Mouse (Mus musculus): ENCODE data around the gene Rce1. TPM values are rescaled to one million over a fixed set of nuclear protein-coding genes. Genes with fewer than 3 reads are reported as not detected.
"Not testable (repeated sequence)": the region's sequence is repeated elsewhere in the genome, so short reads cannot be mapped to it uniquely, and the experiment has no call there.

The Rce1 gene
- total RNA-seq, 2 experiments from 2014 or later = 8.8 to 10.1 TPM

DNA sequence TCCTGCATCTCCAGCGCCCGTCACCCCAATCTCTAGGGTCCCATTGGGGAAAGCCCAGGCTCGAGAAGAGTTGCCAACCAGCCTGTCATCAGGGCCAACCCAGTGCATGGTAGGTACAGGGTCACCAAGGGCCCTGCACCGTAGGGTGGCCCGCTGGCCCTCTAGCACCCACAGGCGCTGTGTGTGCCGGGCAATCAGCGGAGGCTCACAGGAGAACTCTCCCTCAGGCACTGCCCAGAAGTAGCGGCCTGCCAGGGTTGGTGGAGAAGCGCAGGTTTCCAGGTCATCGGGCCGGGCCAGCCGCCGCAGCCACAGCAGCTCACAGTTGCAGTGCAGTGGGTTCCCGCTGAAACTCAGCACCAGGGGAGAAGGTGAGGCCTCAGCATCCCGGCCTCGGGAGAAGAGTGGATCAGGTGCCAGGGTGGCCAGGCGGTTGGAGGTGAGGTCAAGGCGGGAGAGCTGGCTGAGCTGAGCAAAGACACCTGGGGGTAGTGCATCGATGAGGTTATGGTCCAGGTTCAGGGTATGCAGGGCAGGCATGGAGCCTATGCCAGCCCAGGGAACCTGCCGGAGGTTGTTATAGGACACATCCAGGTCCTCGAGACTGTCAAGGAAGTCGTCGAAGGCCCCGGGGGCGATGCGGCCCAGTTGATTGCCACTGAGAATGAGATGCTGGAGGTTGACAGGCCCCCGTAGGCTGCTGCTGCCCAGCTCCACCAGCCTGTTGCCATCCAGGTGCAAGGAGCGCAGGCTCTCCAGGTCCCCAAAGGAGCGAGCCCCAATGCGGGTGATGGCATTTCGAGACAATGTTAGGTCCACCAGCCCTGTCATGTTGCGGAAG is 11.8 kb downstream of the Rce1 start:
- DNase-seq = no peak

DNA sequence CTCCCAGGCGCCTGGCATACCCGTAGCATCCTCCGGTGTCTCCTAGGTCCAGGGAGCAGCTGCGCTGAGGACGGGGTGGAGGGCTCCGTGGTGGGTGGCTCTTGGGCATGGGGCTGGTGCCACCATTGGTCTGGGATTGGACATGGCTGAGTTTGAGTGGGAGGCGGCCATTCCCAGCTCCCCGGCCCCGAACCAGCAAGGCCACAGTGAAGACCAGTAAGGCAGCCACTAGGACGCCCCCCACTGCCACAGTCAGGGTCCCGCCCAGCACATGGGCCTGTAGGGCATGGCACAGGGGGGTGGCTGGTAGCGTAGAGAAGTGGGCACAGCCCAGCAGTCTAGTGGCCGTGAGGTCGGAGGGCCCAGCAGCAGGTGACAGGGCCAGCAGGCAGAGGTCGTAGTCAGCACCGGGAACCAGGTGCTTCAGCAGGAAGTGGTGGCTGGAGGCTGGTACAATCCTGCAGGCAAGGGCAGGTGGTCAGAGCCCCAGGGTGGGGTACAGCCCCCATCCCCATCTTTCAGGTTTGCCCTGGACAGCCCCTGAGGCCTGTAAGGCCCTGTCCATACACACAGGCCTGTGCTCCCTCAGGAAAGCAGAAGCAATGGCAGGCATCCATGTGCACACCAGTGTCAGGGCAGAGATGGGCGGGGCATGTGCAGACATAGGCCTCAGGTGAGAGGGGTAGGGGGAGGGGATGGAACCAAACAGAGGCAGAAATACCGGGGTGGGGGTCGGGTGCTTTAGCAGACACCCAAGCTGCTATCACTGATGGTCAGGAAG is 13.1 kb downstream of the Rce1 start:
- DNase-seq = no peak

- DNase-seq = no peak
Measured at GRCm38 (mm10) chr19:4610109-4610508, 15.3 kb downstream of the Rce1 start.

DNA sequence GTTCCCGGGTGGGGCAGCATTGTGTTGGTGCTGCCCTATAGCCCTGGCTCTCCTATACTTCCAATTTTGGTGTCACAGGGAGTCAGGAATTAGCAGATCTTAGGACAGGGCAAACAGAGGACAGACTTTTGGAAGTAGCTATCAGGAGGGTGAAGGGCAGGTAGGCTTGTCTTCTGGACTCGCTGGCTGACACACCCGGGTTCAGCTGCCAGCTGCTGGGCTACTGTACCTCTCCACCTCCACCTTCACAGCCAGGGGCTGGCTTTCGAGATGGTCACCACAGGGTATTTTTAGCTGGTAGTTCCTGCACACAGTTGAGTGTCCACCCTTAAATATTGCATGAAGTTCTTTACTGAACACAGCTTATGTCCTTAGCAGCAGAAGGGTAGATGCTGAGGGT is 16.9 kb downstream of the Rce1 start:
- DNase-seq = no peak

DNA sequence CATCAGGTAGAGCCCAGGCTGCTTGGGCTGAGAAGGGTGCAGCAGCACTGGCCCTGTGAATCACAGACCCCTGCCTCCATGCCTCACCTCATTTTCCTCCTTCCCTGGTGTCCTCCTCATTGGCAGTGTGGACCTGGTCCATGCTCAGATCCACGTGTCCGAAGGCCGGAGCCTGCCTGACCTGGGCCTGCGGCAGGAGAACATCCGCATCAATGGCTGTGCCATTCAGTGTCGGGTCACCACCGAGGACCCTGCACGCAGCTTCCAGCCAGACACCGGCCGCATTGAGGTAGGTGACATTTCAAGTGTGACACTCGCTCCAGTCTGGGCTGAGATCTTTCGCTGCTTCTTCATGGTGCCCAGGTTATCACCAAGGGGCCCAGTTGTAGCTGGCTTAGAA is 18.0 kb downstream of the Rce1 start:
- no peak for DNase-seq

DNA sequence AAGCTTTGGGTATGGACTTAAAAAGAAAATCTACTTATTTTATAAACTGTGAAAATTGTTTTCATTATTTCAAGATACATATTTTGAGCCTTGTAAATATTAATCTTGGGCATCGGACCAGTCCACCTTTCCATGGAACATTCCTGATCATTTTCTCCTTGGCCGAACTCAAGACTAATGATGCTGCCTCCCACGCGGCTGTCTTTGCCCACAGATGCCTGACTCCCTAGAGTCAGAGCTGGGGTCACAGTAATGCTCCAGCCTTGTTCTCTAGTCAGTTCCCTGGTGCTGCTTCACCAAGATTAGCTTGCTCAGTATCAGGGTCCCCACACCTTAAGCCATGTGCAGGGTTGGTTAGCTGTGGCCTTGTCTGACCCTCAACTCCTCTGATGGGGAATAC is 19.8 kb downstream of the Rce1 start:
- DNase-seq = no peak

DNA sequence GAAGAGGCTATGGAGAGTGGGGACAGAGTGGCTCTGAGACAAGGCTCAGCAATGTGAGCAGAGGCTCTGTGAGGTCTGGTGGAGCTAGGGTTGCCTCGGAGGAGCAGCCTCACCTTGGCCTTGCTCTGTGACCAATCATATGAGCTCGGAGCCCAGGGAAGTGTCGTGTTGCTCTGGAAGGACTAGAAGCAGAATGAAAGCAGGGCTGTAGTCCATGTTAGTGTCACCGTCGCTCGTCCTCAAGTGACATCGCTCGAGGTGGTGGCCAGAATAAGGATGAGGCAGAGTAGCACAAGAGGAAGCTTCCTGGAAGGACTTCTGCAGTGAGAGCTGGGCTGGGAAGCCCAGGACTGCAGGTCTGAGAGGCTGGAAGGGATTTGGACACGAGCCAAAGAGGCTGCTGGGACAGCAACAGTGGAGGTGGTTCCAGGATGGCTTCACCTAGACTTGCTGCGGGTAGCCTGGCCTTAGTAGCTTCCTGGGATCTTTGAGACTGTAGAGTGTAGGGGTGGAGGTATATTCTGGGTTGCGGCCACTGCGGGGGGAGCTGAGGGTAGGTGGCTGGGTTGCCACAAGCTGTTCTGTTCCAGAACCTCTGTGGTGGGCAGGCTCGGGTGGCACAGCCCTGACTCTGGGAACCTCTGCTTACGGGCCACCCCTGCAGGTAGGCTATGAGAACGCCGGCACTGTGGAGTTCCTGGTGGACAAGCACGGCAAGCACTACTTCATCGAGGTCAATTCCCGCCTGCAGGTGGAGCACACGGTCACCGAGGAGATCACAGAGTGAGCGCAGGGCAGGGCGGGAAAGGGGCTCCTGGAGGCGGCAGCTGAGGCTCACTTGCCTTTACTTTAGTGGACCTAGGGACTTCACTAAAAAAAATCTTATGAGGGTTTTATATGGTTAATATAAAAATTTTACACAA is 21.4 kb downstream of the Rce1 start:
- DNase-seq = peak; percentile 38

DNA sequence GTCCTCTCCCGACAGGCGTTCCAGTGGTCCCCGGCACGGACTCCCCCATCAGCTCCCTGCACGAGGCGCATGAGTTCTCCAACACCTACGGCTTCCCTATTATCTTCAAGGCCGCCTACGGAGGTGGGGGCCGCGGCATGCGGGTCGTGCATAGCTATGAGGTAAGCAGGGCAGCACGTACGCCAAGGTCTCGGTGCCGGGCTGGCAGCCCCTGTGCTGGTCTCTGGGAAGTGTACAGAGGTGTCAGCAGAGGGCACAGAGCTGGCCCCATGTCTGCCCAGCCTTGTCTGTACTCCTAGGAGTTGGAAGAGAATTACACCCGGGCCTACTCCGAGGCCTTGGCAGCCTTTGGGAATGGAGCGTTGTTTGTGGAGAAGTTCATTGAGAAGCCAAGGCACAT is 23.0 kb downstream of the Rce1 start:
- DNase-seq = no peak

DNA sequence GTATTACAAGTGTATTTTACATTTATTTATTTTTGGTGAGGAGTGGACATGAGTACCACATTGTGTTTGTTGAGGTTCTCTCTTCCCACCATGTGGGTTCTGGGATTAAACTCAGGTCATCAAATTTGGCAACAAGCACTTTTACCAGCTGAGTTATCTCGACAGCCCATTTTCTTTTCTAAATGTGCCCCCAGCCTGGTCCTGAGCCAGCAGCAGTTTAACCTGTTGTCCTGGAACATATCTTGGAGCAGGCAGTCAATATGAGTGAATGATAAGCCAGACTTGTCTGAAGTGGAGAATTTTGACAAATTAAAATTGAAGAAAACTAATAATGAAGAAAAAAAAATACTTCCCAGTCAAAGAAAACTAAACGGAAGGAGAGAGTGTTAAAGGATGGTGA is 29.4 kb downstream of the Rce1 start:
- DNase-seq = no peak

- DNase-seq = no peak
Measured at GRCm38 (mm10) chr19:4593792-4594522, 31.5 kb downstream of the Rce1 start.

GRCm38 (mm10) chr19:4590025-4590424 is 35.4 kb downstream of the Rce1 start:
- no peak for DNase-seq

GRCm38 (mm10) chr19:4589081-4589480 is 36.4 kb downstream of the Rce1 start:
- DNase-seq = no peak

DNA sequence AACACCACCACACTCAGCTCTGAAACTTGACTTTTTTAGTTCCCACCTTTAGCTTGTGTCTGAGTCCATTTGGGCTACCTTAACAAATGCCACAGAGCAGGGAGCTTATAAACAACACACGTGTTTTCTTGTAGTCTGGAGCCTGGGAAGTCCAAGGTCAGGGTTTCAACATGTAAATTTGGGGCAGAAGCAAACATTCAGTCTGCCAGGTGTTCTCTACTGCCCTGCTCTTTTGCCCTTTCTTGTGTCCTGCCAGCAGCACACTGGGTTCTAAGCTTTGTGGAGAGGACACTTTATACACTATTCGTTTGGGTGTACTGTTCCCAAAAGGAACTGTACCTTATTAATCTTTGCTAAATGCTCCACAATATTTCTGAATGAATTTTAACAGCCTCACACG is 37.0 kb downstream of the Rce1 start:
- no peak for DNase-seq

DNA sequence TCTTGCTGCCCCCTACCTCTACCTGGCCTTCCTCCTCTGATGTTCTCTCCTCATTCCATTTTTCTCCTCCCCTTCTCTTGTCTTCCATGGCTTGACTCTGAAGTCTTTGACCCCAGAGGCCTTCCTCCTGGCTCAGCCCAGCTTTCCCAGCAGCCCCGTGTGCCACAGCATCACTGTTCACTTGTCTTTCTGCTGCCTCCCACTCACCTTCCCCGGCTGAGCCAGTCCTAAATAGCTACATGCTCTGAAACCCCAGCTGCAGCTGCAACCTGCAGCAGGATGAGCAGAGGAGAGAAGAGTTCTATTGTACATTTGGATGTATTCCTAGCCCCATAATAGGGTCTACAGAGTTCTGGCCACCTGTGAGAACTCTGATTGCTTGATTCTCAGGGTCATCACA is 38.0 kb downstream of the Rce1 start:
- DNase-seq = no peak

GRCm38 (mm10) chr19:4586783-4587182 is 38.7 kb downstream of the Rce1 start:
- not testable (repeated sequence) for DNase-seq

GRCm38 (mm10) chr19:4583856-4584255 is 41.6 kb downstream of the Rce1 start:
- no peak for DNase-seq

- DNase-seq = no peak
Measured at GRCm38 (mm10) chr19:4579296-4579695, 46.1 kb downstream of the Rce1 start.

DNA sequence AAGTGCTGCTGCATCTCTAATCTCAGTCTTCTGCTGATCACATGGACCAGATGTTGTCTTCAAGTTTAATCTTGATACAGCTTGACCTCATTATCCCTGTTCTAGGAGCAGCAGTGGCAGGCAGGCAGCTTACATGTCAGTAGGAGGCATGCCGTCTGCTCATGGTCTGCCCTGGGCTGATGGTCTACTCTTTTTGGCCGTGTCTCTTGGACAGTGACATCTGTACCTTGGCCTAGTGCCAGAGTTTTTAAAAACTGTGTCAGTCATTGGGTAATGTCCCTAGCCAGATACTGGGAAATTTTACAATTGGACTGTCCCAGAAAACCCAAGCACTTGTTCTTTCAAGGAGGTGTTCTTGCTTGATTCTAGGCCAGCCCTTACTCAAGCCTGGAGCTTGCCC is 46.6 kb downstream of the Rce1 start:
- no peak for DNase-seq

DNA sequence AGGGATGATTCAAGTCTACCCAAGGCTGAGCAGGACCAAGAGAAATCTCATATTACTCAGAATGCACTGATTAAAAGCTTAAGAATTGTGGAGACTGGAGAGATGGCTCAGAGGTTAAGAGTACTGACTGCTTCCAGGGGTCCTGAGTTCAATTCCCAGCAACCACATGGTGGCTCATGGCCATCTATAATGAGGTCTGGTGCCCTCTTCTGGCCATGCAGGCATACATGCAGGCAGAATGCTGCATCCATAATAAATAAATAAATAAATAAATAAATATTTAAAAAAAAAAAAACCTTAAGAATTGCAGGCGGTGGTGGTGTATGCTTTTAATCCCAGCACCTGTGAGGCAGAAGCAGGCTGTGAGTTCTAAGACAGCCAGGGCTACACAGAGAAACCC is 52.2 kb downstream of the Rce1 start:
- no peak for DNase-seq

All from gastrocnemius, postnatal 10 days (tissue).